ENCODE assay signal across 21 mouse cellular contexts in genomic region chr1:126457739-126458138, GRCm38 (mm10).
DNase-seq lines count a peak whose midpoint lies in the region; ATAC-seq lines count a peak whose summit lies in the region.
"Had no signal": no experiment of that assay in that cellular context is flagged by ENCODE, and none has a peak within 500 bp of the region (broad histone marks: within the 10 kb centered on the region; RNA-seq: fewer than 3 reads in every experiment).

No protein-coding gene starts in this region.

- DNase-seq in adrenal gland, adult 2 months: peak; percentile 38
- no peak for DNase-seq in adrenal gland, adult 18-20 months (ENCODE audit: low spot score in 2 of 2)
- DNase-seq in adrenal gland, postnatal 10 days: peak; percentile 18
- DNase-seq in adrenal gland, postnatal 14 days: no peak
- peak; percentile 64 for DNase-seq in heart, adult 11 months
- peak; percentile 34 to 40 for DNase-seq in adrenal gland, postnatal 36 days
- no peak for DNase-seq in cerebellum, adult 11 months
- DNase-seq: cerebellum, adult 18-20 months; cerebellum, adult 8-10 months; cerebellum, adult 9-11 months; cerebellum, postnatal 14 days; cerebellum, postnatal 36 days; embryo, embryonic 11 days; gastrocnemius, adult 2 months had no signal

- 84% methylated on average over 1 of the region's 1 CpGs for WGBS in heart, embryonic 11.5 days (ENCODE audit: insufficient replicate concordance)

- H3K4me3 ChIP-seq in heart, embryonic 11.5 days (ENCODE audit: low read depth, low read length): no peak overlapping the region
- H3K4me3 ChIP-seq: embryonic facial prominence, embryonic 13.5 days; embryonic facial prominence, embryonic 15.5 days; erythroblast, embryonic 14.5 days; forebrain, embryonic 10.5 days; forebrain, embryonic 12.5 days; gastrocnemius, adult 2 months had no signal

- H3K9ac ChIP-seq in heart, embryonic 11.5 days (ENCODE audit: low read depth, low read length): no peak overlapping the region
- H3K9ac ChIP-seq: embryonic facial prominence, embryonic 13.5 days; embryonic facial prominence, embryonic 15.5 days; forebrain, embryonic 12.5 days had no signal

- H3K27me3 ChIP-seq in heart, embryonic 11.5 days (ENCODE audit: control insufficient read depth, insufficient read depth, low read length): no peaks in the 10 kb centered on the region
- H3K27me3 ChIP-seq: embryonic facial prominence, embryonic 13.5 days; embryonic facial prominence, embryonic 15.5 days; forebrain, embryonic 12.5 days had no signal

- H3K4me2 ChIP-seq in heart, embryonic 11.5 days: no peak overlapping the region
- H3K4me2 ChIP-seq: embryonic facial prominence, embryonic 13.5 days; embryonic facial prominence, embryonic 15.5 days; forebrain, embryonic 12.5 days had no signal

- ATAC-seq in heart, embryonic 11.5 days (replicated peaks; ENCODE audit: insufficient number of reproducible peaks, low FRiP score, low TSS enrichment): no peak
- ATAC-seq: forebrain, embryonic 16.5 days had no signal

- H3K36me3 ChIP-seq in heart, embryonic 11.5 days (ENCODE audit: control insufficient read depth, insufficient read depth, low read length): no peaks in the 10 kb centered on the region
- H3K36me3 ChIP-seq: embryonic facial prominence, embryonic 13.5 days; embryonic facial prominence, embryonic 15.5 days; forebrain, embryonic 10.5 days; forebrain, embryonic 12.5 days had no signal

- H3K27ac ChIP-seq in heart, embryonic 11.5 days (ENCODE audit: low read depth, low read length): no peak overlapping the region
- H3K27ac ChIP-seq: embryonic facial prominence, embryonic 13.5 days; embryonic facial prominence, embryonic 15.5 days; forebrain, embryonic 10.5 days; forebrain, embryonic 12.5 days; gastrocnemius, adult 2 months had no signal

- H3K4me1 ChIP-seq in heart, embryonic 11.5 days (ENCODE audit: control insufficient read depth, insufficient read depth, low read length): peaks cover 4% of the 10 kb centered on the region; the same call in 1 of the 2 replicates
- H3K4me1 ChIP-seq: embryonic facial prominence, embryonic 13.5 days; embryonic facial prominence, embryonic 15.5 days had no signal

- no peaks in the 10 kb centered on the region for H3K9me3 ChIP-seq in heart, embryonic 11.5 days (replicated peaks; ENCODE audit: control insufficient read depth, low read length)
- H3K9me3 ChIP-seq: embryonic facial prominence, embryonic 13.5 days; embryonic facial prominence, embryonic 15.5 days; forebrain, embryonic 10.5 days; forebrain, embryonic 12.5 days had no signal

Comparison
In these comparisons a context has a peak if more than half of its experiments do, and no peak if none do; other contexts are left out.
1. DNase-seq: peak in adrenal gland, adult 2 months (single experiment), adrenal gland, postnatal 10 days (single experiment), heart, adult 11 months (single experiment) and adrenal gland, postnatal 36 days (2 of 2); none in adrenal gland, adult 18-20 months (0 of 2), adrenal gland, postnatal 14 days (single experiment) and cerebellum, adult 11 months (single experiment).